Mouse (Mus musculus) kidney, adult 8-10 months (tissue): ENCODE data around the gene Slu7.

ENCODE experiments used
- DNase-seq, 2 experiments: peaks; one replicate each; pipeline ENCODE4 v3.0.0; 2022

Slu7 gene

GRCm38 (mm10) chr11:43425166-43425709 is 8.3 kb upstream of the Slu7 start:
- no peak for DNase-seq

GRCm38 (mm10) chr11:43425824-43426413 is 7.6 kb upstream of the Slu7 start, which contains the start of gene Pttg1:
Pttg1 (minus strand) TSS chr11:43426251.
- peak; percentile 86 to 87 for DNase-seq

- DNase-seq: peak; percentile 32 to 36
These were observed 7.1 kb upstream of the Slu7 start for GRCm38 (mm10) chr11:43426414-43426884.

- no peak for DNase-seq
These were observed 472 bp downstream of the Slu7 start for GRCm38 (mm10) chr11:43434024-43434407.

GRCm38 (mm10) chr11:43441121-43441520 is 7.6 kb downstream of the Slu7 start:
- DNase-seq: no peak

- no peak for DNase-seq
These were observed 9.6 kb downstream of the Slu7 start for GRCm38 (mm10) chr11:43443183-43443582.

GRCm38 (mm10) chr11:43449916-43450315 is 16.4 kb downstream of the Slu7 start:
- DNase-seq: no peak

- no peak for DNase-seq
These were observed 17.8 kb downstream of the Slu7 start for GRCm38 (mm10) chr11:43451322-43451721.

- no peak for DNase-seq
These were observed 18.7 kb downstream of the Slu7 start for GRCm38 (mm10) chr11:43452266-43452665.

GRCm38 (mm10) chr11:43463204-43463603 is 29.7 kb downstream of the Slu7 start:
- DNase-seq: no peak

GRCm38 (mm10) chr11:43470118-43470517 is 36.6 kb downstream of the Slu7 start:
- peak in 1 of 2 experiments; percentile 33 for DNase-seq

- DNase-seq: peak in 1 of 2 experiments; percentile 12
These were observed 37.6 kb downstream of the Slu7 start for GRCm38 (mm10) chr11:43470881-43471820.

- no peak for DNase-seq
These were observed 39.6 kb downstream of the Slu7 start for GRCm38 (mm10) chr11:43473115-43473514.

GRCm38 (mm10) chr11:43473635-43474224 is 40.2 kb downstream of the Slu7 start:
- no peak for DNase-seq

GRCm38 (mm10) chr11:43474225-43474774 is 40.8 kb downstream of the Slu7 start, which contains the start of gene C1qtnf2:
C1qtnf2 (plus strand) TSS chr11:43474276.
- DNase-seq: peak in 1 of 2 experiments; percentile 32

- DNase-seq: no peak
These were observed 45.8 kb downstream of the Slu7 start for GRCm38 (mm10) chr11:43479376-43479775.

- DNase-seq: no peak
These were observed 47.0 kb downstream of the Slu7 start for GRCm38 (mm10) chr11:43480561-43480960.

- DNase-seq: no peak
These were observed 48.4 kb downstream of the Slu7 start for GRCm38 (mm10) chr11:43481672-43482522.

GRCm38 (mm10) chr11:43483122-43483792 is 49.7 kb downstream of the Slu7 start:
- DNase-seq: peak; percentile 26 to 50

GRCm38 (mm10) chr11:43484057-43484456 is 50.5 kb downstream of the Slu7 start:
- DNase-seq: no peak

GRCm38 (mm10) chr11:43484652-43485051 is 51.1 kb downstream of the Slu7 start:
- no peak for DNase-seq
